Mouse (Mus musculus): Measurements from ENCODE around the gene Fam167b.

The Fam167b gene

DNA sequence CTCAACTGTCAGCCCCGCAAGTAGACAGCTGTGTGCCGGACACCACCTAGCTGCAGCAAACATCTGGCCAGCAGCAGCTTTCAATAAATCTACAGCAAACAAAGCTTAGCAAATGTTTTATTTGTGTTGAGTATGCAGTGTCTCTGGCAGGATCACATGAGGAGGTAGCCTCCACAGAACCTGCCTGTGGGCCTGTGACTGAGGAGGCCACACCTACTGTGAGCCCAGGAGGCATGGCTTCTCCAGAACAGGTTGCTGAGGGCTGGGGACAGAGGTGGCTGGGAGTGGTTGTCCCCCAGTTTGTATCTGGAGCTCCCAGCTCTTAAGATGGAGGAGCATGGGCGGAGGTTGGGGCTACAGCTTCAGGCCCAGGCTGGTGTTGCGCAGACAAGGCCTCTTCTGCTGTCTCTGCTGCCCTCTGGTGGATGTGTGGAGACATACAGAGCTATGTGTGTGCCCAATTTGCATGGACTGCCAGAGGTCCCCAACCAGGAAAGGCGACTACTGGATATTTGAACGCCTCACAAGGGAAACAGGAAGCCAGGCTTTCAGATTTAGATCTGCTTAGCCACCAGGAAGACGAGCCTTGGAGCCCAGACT lies 30.2 kb upstream of the Fam167b start:
- peak; percentile 71 for DNase-seq (ENCODE audit: low spot score)

DNA sequence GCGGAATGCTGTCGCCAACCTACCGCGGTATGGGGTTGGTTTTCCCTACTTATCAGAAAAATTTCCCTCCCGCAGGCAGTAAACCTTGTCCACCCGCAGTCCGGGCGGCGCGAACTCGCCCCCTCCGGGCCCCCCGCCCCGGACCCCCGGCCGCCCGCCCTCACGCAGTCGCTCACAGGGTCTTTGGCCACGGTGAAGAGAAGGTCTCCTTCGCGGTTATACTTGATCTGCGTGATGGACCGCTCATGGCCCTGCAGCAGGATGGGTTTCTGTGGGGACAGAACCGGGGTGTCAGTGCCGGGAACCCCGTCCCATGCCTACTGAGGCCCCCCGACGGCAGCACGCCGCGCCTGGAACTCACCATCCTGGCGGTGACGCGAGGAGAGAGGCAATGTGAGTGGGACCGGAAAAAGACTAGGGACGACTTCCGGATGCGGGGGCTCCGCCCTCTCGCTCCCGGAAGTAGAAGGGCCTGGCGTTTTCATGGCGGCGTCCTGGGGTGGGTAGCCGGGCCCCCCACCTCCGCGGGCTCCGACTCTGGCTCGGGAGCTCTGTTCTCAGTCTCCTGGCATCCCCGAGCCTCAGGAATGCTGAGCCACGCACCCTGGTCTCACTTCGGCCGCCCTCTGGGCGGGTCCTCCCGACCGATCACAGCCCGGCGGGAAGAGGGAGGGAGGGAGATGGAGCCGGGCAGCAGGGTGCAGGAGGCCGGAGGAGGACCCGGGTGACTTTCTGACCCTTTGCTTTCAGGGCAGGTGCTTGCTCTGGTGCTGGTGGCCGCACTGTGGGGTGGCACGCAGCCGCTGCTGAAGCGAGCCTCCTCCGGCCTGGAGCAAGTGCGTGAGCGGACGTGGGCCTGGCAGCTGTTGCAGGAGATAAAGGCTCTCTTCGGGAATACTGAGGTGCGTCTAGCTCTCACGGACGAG lies 22.1 kb upstream of the Fam167b start, which contains the start of the genes Eif3i and Tmem234:
Gene Eif3i (minus strand): TSS at position 416 of the 926 bp plus-strand sequence.
Gene Tmem234 (plus strand): TSS at position 436 of the 926 bp plus-strand sequence.
- DNase-seq (ENCODE audit: low spot score): no peak

DNA sequence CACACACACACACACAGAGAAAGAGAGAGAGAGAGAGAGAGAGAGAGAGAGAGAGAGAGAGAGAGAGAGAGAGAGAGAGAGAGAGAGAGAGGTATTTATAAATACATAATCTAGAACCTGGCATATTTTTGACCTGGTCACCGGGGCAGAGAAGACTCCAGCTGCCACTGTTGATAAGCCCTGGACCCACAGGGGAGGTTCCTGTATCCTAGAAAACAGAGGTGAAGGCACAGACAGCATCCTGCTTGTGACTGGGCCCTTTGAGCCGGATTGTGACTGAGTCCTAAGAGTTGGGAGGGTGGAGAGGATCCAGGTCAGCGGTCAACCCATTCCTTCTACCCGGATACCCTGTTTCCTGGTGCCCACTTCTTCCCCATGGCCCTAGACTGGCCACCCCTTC lies 10.5 kb upstream of the Fam167b start:
- DNase-seq (ENCODE audit: low spot score): no peak

DNA sequence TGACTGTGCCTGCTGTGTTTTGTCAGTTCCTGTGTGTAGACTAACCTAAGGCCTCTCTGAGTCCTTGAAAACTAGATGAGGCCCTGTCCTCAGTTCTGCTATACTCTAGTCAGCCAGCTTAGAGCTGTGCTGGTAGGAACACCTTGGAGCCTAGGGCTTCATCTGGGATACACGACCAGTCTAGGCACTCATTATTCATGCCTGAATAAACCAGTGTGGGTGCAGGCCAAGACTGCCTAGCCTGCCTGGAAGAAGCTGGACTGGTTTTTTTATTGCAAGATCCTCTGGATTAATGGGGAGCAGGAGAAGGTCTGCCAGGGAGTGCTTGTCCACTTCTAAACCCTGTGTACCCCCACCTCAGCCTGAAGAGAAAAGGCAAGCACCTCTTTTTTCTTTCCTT lies 8.6 kb upstream of the Fam167b start:
- DNase-seq (ENCODE audit: low spot score): no peak

DNA sequence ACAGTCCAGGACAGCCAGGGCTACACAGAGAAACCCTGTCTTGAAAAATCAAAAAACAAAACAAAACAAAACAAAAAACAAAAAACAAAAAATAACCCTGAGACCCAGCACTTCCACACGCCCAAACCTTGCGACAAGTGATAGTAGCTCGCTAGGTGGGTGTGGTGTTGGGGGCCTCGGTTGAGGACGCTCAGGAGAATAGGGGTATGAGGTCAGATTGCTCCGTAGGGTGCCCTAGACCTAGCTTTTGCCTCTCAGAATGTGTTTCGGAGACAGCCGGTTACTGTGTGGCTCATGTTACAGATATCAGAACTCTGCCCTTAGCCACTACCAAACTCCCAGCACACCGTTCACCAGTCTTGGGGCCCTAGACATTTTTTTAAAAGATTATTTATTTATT lies 7.4 kb upstream of the Fam167b start:
- no peak for DNase-seq (ENCODE audit: low spot score)

DNA sequence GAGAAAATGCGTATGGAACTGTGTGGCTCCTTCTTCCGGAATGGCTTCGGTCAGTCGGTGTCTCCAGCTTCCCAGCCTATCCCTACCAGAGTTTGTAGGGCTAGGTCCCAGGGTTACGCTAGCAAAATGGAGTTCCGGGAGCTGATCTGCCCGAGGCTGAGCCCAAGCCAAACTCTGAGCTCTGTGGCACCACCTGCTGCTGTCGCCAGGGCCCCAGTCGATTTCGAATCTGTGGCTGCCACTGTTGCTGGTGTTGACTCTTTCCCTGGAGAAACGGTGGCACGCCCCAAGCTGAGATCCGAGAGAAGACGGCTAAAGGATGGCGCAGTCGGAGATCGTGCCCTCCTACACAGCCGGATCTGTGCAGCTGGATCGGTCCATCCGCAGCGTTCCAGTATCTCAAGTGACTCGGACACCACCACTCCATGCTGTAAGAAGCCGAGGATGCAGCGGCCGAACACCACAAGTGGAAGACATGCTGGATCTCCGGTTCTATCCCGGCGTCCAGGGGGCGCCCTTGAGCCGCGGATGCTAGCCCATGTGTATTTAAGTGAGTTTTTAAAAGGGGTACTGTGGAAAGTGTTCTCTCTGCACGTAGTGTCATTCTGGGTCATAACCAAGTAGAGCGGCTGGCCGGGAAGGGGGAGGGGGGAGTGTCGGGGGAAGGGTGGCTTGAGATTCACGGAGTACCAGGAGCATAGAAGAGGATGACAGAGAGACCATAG lies 6.7 kb upstream of the Fam167b start:
- DNase-seq (ENCODE audit: low spot score): peak; percentile 74

DNA sequence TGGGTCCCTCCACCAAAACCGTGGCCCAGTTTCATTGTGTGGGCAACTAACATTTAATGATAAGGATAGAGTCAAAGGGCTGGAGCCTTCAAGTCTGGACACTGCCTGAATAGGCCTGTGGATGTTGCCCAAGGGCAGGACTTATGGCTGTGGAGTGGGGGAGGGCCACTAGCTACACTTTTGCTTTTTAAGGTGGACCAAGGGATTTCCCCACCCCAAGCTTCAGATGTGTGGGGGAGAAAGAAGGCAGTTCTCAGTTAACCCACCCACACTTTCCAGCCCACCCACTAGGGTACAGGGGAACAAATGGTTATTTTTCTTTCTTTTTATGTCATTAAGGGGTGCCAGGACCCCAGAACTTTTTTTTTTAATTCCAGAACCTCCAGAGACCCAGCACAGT lies 6.0 kb upstream of the Fam167b start:
- no peak for DNase-seq (ENCODE audit: low spot score)

DNA sequence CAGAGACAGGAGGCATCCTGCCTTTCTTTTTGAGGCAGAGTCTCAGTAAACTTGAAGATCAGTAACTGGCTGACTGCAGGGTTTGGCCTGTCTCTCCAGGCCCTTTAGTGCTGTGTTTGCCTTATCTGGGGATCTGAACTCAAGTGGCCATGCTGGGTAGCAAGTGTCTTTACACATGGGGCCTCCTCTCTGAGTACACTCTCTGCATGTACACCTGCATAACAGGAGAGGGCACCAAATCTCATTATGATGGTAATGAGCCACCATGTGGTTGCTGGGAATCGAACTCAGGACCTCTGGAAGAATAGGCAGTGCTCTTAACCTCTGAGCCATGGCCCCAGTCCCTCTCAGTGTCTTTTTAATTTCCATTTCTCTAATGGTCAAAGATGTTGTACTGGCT lies 3.9 kb upstream of the Fam167b start:
- no peak for DNase-seq (ENCODE audit: low spot score)

DNA sequence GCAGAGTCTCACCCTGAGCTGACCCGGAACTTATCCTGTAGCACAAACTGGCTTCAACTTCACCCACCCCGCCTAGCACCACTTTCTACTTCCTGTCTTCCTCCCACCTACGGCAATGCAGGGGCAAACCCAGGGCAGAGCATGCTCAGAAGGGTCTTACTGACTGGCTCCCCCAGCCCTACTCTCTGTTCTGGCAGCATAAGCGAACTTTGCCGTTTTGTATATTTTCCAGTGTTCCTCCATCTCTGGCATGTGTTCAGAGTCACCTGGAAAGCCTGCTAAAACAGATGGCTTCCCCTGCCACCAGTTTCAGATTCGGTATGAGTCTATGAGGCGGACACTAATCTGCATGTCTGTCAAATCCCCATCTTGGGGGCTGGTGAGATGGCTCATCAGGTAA lies 2.0 kb upstream of the Fam167b start:
- DNase-seq (ENCODE audit: low spot score): no peak

DNA sequence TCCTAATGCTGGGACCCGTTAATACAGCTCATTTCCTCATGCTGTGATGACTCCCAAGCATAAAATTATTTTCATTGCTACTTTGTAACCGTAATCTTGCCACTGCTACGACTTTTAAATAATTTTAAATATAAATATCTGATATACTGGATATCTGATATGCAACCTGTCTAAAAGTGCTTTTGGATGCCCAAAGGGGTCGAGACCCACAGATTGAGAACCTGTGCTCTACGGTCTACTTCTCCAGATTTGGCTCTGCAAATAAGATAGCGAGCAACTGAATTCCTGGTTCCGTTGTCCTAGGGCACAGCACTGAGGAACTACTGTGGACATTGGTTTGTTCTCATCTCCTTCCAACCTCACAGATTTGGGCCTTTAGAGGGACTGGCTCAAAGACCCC lies 661 bp downstream of the Fam167b start:
- no peak for DNase-seq (ENCODE audit: low spot score)

DNA sequence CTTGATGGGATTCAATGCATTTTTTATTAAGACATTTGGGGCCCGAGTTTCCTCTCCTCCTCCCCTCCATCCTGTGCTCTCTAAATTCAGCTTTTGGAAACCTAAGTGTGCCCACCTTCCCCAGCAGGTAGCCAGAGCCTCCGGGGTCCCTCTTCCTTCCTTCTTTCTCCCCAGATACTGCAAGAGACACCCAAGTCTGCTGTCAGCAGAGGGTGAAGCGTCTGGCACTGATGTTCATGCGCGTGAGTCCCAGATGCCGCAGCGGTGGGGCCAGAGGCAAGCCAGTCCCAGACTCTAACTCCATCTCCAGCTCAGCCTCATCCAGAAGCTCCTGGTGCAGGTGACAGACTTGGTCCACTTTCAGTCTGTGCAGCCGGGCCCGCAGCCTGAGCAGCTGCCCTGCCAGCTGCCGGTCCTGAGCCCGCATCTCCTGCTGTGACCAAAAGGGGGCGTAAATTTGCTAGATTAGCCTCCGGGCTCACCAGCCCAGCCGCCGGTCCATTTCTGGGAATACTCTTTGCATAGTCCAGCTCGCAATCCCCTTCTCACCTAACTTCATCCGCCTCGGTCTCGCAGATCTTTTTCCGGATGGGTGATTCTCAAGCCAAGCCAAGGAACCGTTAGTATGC lies 1.4 kb downstream of the Fam167b start:
- DNase-seq (ENCODE audit: low spot score): no peak

DNA sequence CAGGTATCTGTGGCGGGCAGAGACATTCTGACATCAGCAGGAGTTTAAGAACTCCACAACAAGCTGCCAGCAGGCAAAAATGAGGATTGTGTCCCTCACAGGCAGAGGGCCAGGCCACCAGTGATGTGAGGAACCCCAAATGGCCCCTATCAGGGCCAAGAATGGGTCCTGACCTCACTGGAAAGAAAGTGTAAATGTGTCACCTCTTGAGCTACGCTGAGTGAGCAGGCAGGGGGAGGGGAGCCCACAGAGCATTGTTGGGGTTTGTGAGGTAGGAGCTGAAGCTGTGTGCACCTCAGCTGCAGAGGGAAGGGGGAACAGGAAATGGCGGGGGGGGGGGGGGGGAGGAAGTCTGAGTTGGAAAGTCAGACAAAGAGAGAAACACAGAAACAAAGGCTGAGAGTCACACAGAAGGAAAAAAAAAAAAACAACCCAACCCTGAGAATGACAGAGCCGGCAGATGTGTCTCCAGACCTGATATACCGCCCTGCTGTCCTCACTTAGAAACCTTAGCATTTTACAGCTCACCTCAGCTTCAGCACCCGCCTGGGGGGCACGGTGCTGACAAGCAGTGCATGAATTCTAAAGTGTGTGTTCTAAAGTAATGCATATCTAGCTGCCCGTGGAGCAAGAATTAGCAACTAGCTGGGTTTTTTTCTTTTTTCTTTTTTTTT lies 3.0 kb downstream of the Fam167b start:
- DNase-seq (ENCODE audit: low spot score): no peak

DNA sequence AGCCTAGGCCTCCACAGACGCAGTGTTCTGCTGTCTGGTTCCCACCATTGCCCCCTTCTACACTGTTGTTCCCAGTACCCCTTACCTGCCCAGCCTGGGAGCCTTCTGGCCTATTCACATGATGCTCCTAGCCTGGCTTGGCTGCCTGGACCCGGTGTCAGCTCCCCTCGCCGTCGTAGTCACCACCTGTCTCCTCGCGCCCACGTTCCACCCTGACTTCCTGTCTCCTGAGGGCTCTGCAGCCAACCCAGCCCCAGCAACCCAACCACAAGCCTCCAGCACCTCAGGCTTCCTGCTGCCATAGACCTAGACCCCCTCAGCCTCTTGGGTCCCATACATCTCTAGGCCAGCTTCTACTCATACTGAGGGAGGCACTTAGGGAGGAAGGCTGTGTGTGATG lies 4.9 kb downstream of the Fam167b start, which contains the start of gene Lck:
Gene Lck (minus strand): TSS at position 212 of the 400 bp plus-strand sequence.
- DNase-seq (ENCODE audit: low spot score): no peak

DNA sequence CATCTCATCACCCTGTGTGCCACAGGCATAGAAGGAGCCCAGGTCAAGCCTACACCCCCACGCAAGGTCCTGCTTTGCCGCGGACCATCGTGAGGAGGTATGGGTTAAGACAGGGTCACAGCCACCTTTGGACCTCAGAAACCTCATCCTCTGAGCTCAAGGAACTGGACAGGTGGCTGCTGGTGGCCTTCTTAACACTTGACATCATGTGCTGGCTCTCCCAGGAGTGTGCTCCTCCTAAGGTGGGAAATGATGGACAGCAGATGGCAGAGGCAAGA lies 5.3 kb downstream of the Fam167b start:
- no peak for DNase-seq (ENCODE audit: low spot score)

DNA sequence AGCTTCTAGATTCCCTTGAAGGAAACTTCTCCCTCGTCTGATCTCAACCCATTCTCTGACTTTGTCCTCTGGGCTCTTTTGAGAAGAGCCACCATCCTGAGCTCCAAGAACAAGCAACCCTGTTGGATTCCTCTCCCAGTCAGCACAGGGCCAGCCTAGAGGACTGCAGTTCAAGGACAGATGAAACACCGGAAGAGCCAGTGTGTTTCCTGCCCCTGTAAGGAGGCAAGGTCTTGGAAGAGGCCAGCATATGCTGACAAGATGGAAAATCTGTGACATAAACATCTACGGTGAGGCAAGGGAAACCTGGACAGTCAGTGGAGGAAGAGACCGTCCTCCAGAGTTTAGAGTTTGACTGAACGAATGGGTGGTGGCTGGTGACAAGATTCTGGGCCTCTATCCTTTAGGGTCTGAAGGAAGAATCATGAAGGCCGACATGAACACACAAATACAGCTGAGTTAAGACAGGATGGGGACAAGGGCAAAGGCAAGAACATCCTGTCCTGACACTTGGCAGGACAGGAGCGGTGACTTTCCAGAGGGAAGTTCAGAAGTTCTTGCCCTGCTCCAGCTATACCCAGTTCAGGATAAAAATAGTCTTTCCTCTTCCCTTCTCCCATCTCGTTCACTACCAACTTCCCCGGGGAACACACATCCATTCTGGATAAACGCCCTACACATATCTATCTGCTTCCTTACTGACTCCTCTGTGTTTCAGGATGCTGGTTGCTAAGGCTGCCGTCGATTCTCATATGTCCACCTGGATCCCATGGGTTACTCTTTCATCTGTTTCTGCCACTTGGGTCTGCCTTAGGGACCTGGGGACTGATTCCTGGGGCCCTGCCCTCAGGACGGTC lies 5.9 kb downstream of the Fam167b start:
- DNase-seq (ENCODE audit: low spot score): no peak

DNA sequence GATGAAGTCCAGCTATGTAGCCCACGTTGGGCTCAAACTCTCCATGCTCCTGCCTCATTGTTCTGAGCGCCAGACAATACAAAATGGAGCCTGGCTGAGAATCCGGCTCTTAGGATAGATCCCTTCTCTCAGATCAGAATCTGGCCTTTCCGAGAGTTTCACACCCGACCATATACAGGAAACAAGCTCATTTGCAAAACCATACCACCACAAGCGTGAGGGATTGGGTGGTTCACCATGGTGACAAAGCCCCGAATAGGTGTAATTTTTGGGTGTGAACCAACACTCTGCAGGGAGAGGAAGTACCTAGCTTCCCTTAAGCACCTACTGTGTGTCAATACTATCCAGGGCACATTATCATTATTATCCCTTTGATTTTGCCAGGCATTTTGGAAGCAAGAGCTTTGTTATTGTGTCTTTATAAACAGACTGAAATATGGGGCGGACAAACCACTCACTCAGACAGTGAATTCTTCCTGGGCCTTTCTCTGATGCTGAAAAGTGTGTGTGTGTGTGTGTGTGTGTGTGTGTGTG lies 6.7 kb downstream of the Fam167b start:
- DNase-seq (ENCODE audit: low spot score): no peak

DNA sequence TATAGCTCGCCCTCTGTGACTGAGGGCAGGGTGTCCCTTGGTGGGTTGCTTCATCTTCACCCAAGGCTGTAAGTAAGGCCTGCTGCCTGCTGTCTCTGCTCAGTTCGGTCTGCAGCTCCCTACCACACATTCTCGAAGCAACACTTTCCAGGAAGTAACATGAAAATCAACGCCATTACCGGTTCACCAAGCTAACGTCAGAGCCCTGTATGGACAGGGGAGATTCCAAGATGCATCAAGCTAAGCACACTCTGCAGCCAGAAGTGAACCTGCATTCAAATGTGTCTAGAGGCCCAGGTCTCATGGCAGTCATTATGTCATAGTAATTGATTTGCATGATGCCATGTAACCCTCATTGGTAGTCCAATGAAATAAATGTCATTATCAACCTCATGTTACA lies 8.3 kb downstream of the Fam167b start:
- DNase-seq (ENCODE audit: low spot score): no peak

DNA sequence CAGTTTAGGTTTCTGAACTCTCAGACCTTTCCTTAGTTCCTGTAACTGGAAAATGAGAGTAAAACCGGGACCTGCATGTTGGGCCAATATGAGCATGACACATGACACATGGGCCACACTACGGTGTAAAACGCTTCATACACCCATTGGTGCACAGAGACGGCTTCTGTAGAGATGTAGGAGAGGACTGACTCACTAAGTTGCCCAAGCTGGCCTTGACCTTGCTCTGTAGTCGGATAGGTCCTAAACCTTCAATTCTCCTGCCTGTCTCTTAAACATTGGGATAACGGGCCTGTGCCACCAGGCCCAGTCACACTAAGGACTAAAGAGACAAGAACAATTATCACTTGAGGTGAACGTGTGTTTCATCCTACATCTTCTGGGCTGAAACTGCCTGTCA lies 10.0 kb downstream of the Fam167b start:
- DNase-seq (ENCODE audit: low spot score): no peak

DNA sequence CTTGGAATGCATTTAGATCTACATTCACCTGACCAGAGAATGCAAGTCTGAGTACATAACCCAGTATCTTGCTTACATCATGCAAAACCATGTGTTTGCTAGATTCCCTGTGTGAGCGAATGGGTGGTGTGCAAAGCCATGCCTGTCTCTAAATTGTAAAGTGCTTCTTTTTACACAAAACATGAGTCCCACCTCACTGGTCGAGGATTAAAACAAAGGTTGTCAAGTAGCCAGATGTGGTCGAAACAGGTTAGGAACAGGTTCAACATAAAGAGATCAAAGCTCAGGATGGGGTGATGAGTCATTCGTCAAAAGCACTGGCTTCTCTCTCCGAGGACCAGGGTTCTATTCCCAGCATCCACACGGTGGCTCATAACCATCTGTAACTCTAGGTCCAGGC lies 13.2 kb downstream of the Fam167b start:
- no peak for DNase-seq (ENCODE audit: low spot score)

DNA sequence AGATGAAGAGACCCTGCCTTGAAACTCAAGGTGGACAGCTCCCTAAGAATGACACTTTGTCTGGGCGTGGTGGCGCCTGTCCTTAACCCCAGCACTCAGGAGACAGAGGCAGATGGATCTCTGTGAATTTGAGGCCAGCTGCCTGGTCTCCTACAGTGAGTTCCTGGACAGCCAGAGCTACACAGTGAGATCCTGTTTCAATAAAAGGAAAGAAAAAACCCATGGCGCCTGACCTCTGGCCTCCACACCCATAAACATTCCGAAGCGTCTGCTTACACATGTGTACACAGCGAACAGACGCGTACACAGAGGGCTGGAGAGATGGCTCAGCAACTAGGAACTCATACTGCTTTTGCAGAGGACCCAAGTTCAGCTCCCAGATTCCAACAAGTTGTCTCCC lies 14.6 kb downstream of the Fam167b start:
- no peak for DNase-seq (ENCODE audit: low spot score)

DNA sequence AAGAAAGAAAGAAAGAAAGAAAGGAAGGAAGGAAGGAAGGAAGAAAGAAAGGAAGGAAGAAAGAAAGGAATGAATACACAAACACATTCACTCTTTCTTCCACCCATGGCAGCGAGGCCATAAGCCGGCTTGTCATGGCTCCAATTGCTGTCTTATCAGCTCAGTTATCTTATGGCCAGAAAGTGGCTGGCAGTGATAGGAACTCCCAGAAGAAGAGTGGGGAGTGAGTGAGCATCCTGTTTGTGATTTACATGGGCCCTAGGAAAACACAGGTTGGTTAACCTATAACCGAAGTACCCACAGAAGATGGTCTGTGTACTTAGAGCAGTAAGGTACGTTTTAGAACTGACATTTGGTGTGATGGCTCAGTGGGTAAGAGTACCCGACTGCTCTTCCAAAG lies 17.2 kb downstream of the Fam167b start:
- no peak for DNase-seq (ENCODE audit: low spot score)
